Comparison of ENCODE assay signal across 8 mouse cellular contexts in the genomic region with DNA sequence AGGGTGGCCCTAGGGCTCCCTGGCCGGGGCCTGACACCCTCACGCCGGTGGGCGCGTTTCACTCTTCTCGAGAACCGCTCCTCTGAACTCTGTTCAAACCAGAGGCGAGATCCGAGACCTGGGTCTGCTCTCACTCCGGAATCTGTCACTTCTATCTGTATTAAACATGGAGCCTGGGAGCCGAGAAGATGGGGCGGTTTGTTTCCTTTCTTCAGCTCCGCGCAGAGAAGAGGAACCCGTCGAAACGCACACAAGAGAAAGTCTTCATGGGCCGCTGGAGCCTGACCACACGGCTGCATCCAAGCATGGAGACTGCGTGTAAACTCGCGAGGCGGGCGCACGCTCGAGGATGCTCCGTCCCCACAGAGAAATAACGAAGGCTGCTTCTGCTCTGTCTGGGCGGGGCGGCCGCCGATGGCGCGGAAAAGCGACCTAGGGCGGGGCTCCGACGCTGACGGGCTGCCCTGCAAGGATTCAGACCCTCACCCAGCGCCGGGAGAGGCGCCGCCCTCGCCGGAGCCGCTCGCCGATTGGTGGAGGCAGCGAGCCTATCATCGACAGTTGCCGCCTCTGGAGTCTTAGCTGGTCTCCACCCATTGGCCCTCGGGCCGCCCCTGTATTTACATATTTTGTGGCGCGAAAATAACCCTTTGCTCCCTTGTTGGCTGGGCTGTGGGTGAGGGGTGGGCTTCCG. TPM values are rescaled to one million over a fixed set of nuclear protein-coding genes. Genes with fewer than 3 reads are reported as not detected.
DNase-seq lines count a peak whose midpoint lies in the region; ATAC-seq lines count a peak whose summit lies in the region.

No protein-coding gene starts in this region.

- H3K27ac ChIP-seq in embryonic facial prominence, embryonic 13.5 days, result peak overlapping the region; percentile 95
- H3K27ac ChIP-seq in limb, embryonic 13.5 days, result peak overlapping the region; percentile 93
- H3K27ac ChIP-seq in midbrain, embryonic 15.5 days, result peak overlapping the region; percentile 81
- peak overlapping the region; percentile 97 for H3K27ac ChIP-seq in stomach, embryonic 14.5 days (ENCODE audit: low read length)

- ATAC-seq in embryonic facial prominence, embryonic 13.5 days (ENCODE audit: insufficient number of reproducible peaks, insufficient read depth, low FRiP score, low TSS enrichment, low read depth), result peak; percentile 90
- ATAC-seq in limb, embryonic 13.5 days (ENCODE audit: low FRiP score, low read depth), result peak; percentile 91
- ATAC-seq in midbrain, embryonic 15.5 days (replicated peaks), result peak; percentile 95
- ATAC-seq in stomach, embryonic 14.5 days (ENCODE audit: insufficient number of reproducible peaks, insufficient read depth, low FRiP score, low read depth), result peak; percentile 89

- H3K4me2 ChIP-seq in embryonic facial prominence, embryonic 13.5 days, result peak overlapping the region; percentile 74
- H3K4me2 ChIP-seq in limb, embryonic 13.5 days (replicated peaks), result peak overlapping the region; percentile 73
- H3K4me2 ChIP-seq in midbrain, embryonic 15.5 days, result peak overlapping the region; percentile 84
- peak overlapping the region; percentile 69 for H3K4me2 ChIP-seq in stomach, embryonic 14.5 days (replicated peaks; ENCODE audit: low read depth, low read length)

- H3K4me1 ChIP-seq in embryonic facial prominence, embryonic 13.5 days, result peaks cover 15% of the 10 kb centered on the region
- peaks cover 14% of the 10 kb centered on the region for H3K4me1 ChIP-seq in limb, embryonic 13.5 days
- peaks cover 25% of the 10 kb centered on the region for H3K4me1 ChIP-seq in midbrain, embryonic 15.5 days
- peaks cover 9% of the 10 kb centered on the region; the same call in 1 of the 2 replicates for H3K4me1 ChIP-seq in stomach, embryonic 14.5 days (ENCODE audit: control insufficient read depth, insufficient read depth, low read length)

- intact Hi-C loops in heart, postnatal 25 days (cut with DNase I), result loop anchor here (2.0 kb wide), 2 partner anchors 45 to 1961 kb away; no protein-coding TSS in a partner anchor

- H3K27me3 ChIP-seq in embryonic facial prominence, embryonic 13.5 days, result no peaks in the 10 kb centered on the region
- H3K27me3 ChIP-seq in limb, embryonic 13.5 days, result no peaks in the 10 kb centered on the region
- no peaks in the 10 kb centered on the region for H3K27me3 ChIP-seq in midbrain, embryonic 15.5 days (replicated peaks)
- no peaks in the 10 kb centered on the region for H3K27me3 ChIP-seq in stomach, embryonic 14.5 days (ENCODE audit: control insufficient read depth, insufficient read depth, low read length)

- DNase-seq in CD4-positive, CD25-positive, alpha-beta regulatory T cell, adult 2 months (ENCODE audit: low read depth, low spot score), result peak; percentile 83
- peak; percentile 100 for DNase-seq in ZHBTc4 (ENCODE audit: low read depth, low spot score)
- DNase-seq in heart, postnatal 25 days (ENCODE audit: low spot score), result peak; percentile 40
- no peak for DNase-seq in layer of hippocampus, adult 11-12 months (ENCODE audit: low spot score)

- peak overlapping the region; percentile 57 for H3K4me3 ChIP-seq in embryonic facial prominence, embryonic 13.5 days
- H3K4me3 ChIP-seq in limb, embryonic 13.5 days, result peak overlapping the region; percentile 67
- H3K4me3 ChIP-seq in midbrain, embryonic 15.5 days, result peak overlapping the region; percentile 54
- peak overlapping the region; percentile 57 for H3K4me3 ChIP-seq in stomach, embryonic 14.5 days (ENCODE audit: low read depth, low read length)

- under 1% methylated on average over 56 of the region's 56 CpGs for whole genome bisulfite sequencing in embryonic facial prominence, embryonic 13.5 days
- whole genome bisulfite sequencing in limb, embryonic 13.5 days, result under 1% methylated on average over 56 of the region's 56 CpGs
- under 1% methylated on average over 56 of the region's 56 CpGs for WGBS in midbrain, embryonic 15.5 days
- under 1% methylated on average over 56 of the region's 56 CpGs for WGBS in stomach, embryonic 14.5 days

- H3K9ac ChIP-seq in embryonic facial prominence, embryonic 13.5 days, result peak overlapping the region; percentile 80
- peak overlapping the region; percentile 82 for H3K9ac ChIP-seq in limb, embryonic 13.5 days
- H3K9ac ChIP-seq in midbrain, embryonic 15.5 days, result peak overlapping the region; percentile 55
- H3K9ac ChIP-seq in stomach, embryonic 14.5 days (replicated peaks; ENCODE audit: low read depth, low read length), result peak overlapping the region; percentile 67

- no peaks in the 10 kb centered on the region for H3K9me3 ChIP-seq in embryonic facial prominence, embryonic 13.5 days
- H3K9me3 ChIP-seq in limb, embryonic 13.5 days, result no peaks in the 10 kb centered on the region
- no peaks in the 10 kb centered on the region for H3K9me3 ChIP-seq in midbrain, embryonic 15.5 days
- H3K9me3 ChIP-seq in stomach, embryonic 14.5 days (ENCODE audit: control insufficient read depth, low read depth, low read length), result no peaks in the 10 kb centered on the region

- no peaks in the 10 kb centered on the region for H3K36me3 ChIP-seq in embryonic facial prominence, embryonic 13.5 days
- no peaks in the 10 kb centered on the region for H3K36me3 ChIP-seq in limb, embryonic 13.5 days
- no peaks in the 10 kb centered on the region for H3K36me3 ChIP-seq in midbrain, embryonic 15.5 days (replicated peaks)
- H3K36me3 ChIP-seq in stomach, embryonic 14.5 days (ENCODE audit: control insufficient read depth, insufficient read depth, low read length), result no peaks in the 10 kb centered on the region

RNA-seq across cellular contexts. Expression of a gene that starts 3.0 kb away (rescaled TPM):
- 69.9 and 75.5 TPM in 2 replicates for polyA plus RNA-seq in embryonic facial prominence, embryonic 13.5 days (2015; fragmentation: Nextera tagmentation; extraction: Ambion mirVana)
- total RNA-seq in heart, postnatal 25 days (2021), result under 1 TPM; 0.34 to 0.36 TPM
- 79.9 and 81.4 TPM in 2 replicates for polyA plus RNA-seq in limb, embryonic 13.5 days (2015; fragmentation: Nextera tagmentation; extraction: Ambion mirVana)
- 25.2 and 26.9 TPM in 2 replicates for polyA plus RNA-seq in midbrain, embryonic 15.5 days (2015; fragmentation: Nextera tagmentation; extraction: Ambion mirVana)
- polyA plus RNA-seq in stomach, embryonic 14.5 days (2014; fragmentation: Nextera tagmentation; extraction: Ambion mirVana), result 85.5 and 86.8 TPM in 2 replicates

RNA-seq across cellular contexts. Expression of a gene that starts 46.1 kb away (rescaled TPM):
- 136 and 143 TPM in 2 replicates for polyA plus RNA-seq in embryonic facial prominence, embryonic 13.5 days (2015; fragmentation: Nextera tagmentation; extraction: Ambion mirVana)
- total RNA-seq in heart, postnatal 25 days (2021), result 10 to 100 TPM; 24.8 to 34.4 TPM
- 131 and 132 TPM in 2 replicates for polyA plus RNA-seq in limb, embryonic 13.5 days (2015; fragmentation: Nextera tagmentation; extraction: Ambion mirVana)
- polyA plus RNA-seq in midbrain, embryonic 15.5 days (2015; fragmentation: Nextera tagmentation; extraction: Ambion mirVana), result 123 and 128 TPM in 2 replicates
- 61.2 and 65.1 TPM in 2 replicates for polyA plus RNA-seq in stomach, embryonic 14.5 days (2014; fragmentation: Nextera tagmentation; extraction: Ambion mirVana)
